Mouse (Mus musculus) neutrophil, adult 5-6 weeks (primary cell): ENCODE results near the gene Psmc3ip. TPM values are rescaled to one million over a fixed set of nuclear protein-coding genes. Genes with fewer than 3 reads are reported as not detected.
A peak's percentile ranks its signal among the peaks of the same experiment; 100 is the strongest.

Source experiments
- ATAC-seq: fragments of 151-379, 151-347 bp; 2 replicates; pipeline ENCODE4 v1.8.0; 2017; ENCODE audit warnings: mild to moderate bottlenecking, moderate TSS enrichment; ENCODE audit not compliant: insufficient number of reproducible peaks, poor library complexity, low FRiP score, severe bottlenecking; ENCODE audit errors: extremely low read depth
- total RNA-seq: library from RNA; stranded (forward); fragments of 200-1000 nt; gene quantifications from 2 replicates; pipeline ENCODE4 v1.2.3, GENCODE M21; 2017

Psmc3ip gene
- total RNA-seq, 1 experiment from 2014 or later: 4.0 TPM

DNA sequence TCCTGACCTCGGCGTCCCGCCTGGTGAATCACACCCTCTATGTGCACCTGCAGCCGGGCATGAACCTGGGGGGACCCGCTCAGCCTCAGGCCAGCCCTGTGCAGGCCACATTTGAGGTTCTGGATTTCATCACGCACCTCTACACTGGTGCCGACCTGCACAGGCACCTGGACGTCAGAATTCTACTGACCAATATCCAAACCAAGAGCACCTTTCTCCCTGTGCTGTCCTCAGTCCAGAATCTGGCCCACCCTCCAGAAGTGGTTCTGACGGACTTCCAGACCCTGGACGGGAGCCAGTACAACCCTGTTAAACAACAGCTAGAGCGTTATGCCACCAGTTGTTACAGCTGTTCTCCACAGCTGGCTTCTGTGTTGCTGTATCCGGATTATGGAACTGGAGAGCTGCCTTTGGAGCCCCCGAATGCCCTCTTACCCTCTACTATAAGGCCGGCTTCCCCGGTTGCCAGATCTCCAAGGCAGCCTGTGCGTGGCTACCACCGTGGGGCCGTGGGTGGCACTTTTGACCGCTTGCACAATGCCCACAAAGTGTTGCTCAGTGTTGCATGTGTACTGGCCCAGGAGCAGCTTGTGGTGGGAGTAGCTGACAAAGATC is 12.0 kb downstream of the Psmc3ip start:
- ATAC-seq: no peak

DNA sequence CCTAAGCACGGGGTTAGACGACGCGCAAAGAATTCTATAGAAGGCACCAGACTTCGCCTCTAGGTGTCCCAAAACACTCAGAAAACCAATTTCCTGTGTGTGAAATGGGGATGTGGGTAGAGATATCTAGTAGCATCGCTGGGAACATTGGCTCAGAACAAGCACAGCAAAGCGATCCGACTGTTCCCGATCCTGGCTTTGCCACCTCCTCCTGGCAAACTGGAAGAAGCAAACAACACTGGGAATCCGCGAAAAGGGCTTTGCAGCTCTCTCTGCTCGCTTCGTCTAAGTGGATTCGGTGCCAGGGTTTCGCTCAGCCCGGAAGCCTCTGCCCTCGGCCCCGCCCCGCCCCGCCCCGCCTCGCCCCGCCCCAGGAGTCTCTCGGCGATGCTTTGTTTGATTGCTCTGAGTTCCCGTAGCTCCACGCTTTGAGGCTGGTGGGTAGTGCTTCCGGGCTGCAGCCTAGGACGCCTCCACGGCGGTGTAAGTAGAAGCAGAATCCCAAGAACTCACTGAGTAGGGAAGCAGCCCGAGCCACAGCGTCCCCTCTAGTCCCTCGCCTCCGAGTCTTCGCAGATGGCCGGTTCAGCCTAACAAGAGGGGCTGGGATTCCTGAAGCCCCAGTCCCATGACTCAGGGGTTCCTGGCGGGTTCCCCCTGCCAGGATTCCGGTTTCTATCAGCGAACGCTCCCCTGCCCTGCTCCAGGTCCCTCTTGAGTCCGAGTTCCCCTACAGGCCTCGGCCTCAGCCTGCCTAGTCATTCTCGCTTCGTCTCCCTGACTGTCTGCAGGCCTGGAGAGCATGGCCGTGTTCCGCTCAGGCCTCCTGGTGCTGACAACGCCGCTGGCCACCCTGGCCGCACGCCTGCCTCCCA is 12.8 kb downstream of the Psmc3ip start, which contains the start of gene Coasy:
Gene Coasy, plus strand, starts transcription at position 358 of the 875 bp plus-strand sequence.
- ATAC-seq: peak; percentile 67

DNA sequence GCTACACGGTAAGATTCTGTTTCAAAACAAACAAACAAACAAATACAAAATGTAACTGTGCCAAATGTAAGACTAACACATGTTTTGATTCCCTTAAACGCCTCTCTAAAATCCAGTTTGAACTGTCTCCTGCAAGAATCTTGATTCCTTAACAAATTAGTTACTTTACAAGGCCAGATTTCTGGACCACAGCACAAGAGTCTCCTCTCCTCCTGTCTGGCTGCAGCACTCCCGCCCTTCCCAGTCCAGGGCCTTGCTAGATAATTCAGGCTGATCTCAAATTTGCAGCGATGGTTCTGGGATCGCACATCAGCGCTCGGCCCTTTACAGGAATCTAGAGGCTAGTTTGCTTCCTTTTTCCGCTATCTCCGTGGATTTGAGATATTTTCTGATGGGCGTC is 13.6 kb downstream of the Psmc3ip start:
- no peak for ATAC-seq

DNA sequence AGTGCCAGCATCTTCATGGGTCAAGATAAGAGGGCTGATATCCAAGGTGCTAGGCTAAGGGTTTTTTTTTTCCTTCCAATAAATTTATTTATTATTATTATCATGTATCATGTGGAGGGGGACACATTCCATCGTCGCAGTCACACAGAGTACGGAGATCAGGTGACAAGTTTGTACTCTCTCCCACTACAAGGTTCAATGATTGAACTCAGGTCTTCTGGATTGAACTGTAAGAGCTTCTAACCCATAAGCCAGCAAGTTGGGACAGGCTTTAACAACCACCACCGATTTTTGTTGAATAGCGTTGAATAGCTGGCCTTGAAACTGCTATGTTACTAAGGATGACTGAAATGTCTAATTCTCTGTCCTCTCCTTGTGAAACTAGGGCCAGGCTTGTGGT is 14.8 kb downstream of the Psmc3ip start:
- ATAC-seq: no peak

DNA sequence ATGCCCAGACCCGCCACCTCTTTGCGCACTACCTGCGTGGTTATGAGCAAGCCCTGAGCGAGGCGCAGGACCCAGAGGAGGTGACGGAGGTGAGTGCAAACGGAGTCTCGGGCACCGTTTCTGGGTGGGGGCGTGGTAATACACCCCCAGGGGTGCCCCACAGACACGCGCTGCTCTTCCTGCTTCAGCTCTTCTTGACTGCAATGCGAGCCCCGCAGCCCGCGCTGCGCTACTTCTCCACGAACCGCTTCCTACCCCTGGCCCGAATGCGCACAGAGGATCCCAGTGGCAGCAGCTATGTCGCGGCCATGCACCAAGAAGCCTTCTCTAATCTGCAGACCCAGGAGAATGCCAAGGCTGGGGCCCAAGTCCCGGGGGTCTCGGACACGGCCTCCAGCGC is 15.5 kb downstream of the Psmc3ip start:
- no peak for ATAC-seq

DNA sequence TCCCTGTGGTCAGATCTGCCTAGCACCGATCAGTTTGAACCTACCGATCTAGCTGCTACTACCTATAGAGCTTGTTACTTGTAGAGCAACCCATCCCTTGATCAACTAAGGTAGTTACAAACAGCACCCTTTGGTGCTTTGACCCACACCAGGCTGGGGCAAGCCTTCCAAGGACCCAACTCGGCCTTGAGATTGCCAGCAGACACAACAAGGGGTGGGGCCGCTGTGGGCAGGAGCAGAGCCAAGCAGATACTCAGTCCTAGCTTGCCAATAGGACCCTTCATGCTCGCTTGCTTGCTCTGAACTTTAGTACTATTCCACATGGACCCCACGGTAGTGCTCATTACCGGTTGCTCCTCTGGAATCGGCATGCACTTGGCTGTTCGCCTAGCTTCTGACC is 17.1 kb downstream of the Psmc3ip start, which contains the start of gene Hsd17b1:
Gene Hsd17b1, plus strand, starts transcription at position 291 of the 400 bp plus-strand sequence.
- no peak for ATAC-seq

DNA sequence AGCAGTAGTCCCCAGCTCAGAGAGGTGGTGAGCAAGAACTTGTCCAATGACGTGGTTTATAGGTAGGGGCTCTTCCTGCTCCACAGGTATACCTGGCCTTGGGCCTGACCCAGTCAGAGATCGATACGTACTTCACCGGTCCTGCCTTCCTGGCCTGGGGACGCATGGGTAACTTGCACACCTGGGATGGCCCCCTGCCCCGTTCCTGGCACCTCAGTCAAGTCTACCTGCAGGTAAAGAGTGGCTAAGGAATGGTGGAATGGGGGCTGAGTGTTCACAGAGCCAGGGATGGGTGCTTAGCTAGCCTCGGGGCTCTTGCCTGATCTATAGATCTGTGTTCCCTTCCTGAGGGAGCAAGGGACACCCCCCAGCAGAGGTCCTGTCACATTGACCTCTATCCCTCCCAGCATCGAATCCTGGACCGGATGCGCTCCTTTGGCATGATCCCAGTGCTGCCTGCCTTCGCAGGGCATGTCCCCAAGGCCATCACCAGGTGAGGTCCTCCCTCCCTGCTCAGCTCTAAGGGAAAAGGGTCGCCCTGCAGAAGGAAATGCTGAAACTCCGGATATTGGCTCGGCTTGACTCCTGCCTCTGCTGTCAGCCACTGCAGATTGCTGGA is 23.3 kb downstream of the Psmc3ip start:
- no peak for ATAC-seq

DNA sequence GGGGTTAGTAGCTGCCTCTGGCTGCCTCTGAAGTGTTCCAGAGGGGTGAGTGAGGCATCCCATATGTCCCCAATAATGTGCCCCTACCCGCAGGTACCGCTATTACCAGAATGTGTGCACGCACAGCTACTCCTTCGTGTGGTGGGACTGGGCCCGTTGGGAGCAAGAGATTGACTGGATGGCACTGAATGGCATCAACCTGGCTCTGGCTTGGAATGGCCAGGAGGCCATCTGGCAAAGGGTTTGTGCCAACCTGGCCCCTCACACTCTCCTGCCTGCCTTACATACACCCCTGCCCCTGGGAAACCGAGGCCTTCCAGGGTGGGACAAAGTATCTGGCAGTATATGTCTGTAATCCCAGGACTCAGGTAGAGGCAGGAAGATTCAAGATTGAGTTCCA is 24.2 kb downstream of the Psmc3ip start:
- no peak for ATAC-seq

DNA sequence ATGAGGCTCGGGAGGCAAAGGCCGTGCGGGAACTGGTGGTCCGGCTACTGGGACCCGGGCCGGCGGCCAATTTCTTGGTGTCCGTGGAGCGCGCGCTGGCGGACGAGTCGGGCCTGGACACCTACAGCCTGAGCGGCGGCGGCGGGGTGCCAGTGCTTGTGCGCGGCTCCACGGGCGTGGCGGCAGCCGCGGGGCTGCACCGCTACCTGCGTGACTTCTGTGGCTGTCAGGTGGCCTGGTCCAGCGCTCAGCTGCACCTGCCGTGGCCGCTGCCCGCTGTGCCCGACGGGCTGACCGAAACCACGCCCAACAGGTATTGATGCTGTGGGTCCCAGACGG is 25.1 kb downstream of the Psmc3ip start:
- no peak for ATAC-seq

DNA sequence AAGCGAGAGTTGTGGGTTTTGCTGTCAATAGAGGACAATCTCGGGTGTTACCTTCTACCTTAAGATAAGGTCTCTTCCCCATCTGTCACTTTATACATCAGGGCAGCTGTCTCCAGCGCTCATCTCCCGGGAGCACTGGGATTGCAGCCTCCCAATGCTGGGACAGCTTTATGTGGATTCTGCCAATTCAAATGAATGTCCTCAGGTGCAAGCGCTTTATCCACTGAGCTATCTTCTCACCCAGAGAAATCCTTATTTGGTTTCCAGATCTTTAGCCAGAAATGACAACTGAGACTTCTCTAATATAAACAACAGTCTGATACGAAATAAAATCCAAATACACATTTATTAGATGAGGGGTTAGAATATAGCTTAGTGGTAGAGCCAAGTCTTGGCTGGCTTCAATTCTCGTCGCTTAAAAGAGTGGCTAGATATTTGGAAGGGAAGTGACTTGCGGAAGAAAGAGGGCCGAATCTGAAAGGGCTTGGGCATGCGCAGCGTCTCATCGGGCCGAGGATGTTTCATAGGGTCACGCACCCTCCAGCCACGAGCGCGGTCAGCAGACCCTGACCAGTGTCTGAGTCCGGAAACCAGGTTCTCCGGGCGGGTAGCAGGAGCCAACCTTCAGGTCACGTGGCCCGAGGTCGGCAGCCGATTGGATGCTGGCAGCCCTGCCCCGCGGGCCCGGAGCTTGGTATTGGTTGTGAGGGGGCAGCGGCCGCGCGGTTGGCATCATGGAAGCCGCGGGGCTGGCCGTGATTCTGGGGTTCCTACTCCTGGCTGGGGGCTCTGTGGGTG is 25.6 kb downstream of the Psmc3ip start, which contains the start of gene Naglu:
Gene Naglu, plus strand, starts transcription at position 622 of the 798 bp plus-strand sequence.
- peak; percentile 79 for ATAC-seq

DNA sequence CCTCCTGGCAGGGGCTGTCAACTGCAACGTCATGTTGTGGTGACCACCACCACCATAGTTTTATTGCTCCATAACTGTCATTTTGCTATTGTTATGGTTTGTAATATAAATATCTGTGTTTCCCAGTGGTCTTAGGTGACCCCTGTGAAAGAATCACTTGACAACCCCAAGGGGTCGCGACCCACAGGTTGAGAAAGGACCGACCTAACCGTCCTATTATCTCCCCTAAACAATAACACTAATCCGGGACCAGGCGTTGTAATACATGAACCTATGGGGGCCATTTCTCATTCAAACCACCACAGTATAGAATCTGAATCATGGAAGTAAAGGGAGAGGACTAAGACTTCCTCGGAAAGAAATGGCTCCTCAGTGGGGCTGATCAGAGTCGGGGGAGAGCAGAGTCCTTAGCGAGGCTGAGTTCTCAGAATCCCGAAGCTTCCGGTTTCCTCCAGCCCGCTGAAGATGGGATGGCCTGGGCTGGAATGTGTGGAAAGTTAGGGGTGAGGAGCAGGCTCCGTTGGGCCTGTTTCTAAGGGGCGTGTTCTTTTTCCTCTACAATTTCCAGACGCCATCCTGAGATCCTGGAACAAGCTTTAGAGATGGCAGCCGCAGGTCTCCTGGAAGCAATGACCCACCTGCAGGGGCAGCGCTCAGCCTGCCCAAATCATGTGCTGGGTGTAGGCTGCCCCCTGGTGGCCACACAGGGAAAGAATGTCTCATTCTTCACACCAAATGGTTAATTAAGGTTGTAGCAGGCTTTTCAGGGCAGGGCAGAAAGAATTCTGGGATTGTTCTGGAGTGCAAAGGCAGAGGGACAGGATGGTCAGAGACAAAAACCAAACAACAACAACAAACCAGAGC is 28.5 kb downstream of the Psmc3ip start:
- peak; percentile 43; the same call in 1 of the 2 replicates for ATAC-seq

DNA sequence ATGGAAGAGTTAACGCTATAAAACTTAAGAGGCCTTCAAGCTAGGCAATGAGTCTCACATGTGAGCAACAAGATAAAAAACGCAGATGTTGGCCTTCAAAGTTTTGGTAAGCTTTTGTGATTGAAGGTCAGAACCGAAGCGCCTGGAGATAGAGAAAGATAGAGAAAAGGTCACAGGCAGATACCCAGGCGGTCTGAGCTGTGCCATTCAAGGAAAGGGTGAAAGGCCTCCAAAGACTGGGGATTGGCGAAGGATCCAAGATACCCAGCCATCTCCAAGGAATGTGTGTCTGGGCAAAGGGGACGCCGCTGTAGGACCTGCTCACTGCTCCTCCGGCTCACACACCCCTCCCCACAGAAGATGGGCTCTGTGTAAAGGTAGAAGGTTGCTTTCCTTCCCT is 30.2 kb downstream of the Psmc3ip start:
- ATAC-seq: no peak

DNA sequence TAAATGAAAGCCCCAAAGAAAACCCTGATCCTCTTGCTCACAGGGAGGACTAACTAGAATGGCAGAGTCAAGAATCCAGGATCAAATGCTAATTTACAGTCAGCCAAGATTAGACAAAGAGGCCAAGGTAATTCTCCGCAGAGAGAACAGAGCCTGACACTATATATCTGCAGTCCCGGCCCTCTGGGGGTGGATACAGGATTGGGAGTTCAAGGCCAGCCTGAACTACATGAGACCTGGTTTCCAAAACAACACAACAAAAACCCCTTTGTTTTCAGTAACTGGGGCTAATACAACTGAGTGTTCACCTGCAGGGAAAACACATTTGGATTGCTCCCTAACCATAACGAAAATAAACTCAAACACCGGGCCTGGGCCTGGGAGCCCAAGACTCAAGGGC is 30.8 kb downstream of the Psmc3ip start:
- no peak for ATAC-seq

DNA sequence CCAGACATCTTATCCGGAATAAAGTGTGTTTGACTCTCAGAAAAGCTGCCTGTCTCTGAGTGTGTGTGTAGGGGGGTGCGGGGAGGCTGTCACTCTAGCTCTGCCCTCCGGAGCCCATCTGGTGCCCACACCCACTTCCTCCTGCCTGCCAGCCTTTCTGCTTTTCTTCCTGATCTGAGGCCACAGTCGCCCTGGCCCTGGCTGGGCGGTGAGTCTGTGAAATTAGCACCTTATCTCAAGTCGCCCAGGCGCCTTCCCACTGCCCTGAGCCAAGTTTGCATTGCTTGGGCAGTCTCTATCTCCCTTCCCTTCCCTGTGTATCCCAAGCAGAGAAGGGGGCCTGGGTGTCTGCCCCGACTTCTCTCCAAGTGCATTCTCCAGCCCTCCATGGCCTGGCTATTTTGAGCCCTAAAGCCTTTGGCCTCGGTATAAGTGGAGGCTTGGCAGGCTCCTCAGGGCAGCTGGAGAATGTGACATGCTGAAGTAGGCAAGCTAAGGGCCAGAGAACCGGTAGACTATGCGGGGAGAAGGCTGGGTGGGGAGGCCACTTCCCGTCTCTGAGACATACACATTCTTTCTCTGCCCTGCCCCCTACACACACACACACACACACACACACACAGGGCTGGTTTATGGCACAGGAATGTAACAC is 31.4 kb downstream of the Psmc3ip start:
- peak; percentile 66 for ATAC-seq

DNA sequence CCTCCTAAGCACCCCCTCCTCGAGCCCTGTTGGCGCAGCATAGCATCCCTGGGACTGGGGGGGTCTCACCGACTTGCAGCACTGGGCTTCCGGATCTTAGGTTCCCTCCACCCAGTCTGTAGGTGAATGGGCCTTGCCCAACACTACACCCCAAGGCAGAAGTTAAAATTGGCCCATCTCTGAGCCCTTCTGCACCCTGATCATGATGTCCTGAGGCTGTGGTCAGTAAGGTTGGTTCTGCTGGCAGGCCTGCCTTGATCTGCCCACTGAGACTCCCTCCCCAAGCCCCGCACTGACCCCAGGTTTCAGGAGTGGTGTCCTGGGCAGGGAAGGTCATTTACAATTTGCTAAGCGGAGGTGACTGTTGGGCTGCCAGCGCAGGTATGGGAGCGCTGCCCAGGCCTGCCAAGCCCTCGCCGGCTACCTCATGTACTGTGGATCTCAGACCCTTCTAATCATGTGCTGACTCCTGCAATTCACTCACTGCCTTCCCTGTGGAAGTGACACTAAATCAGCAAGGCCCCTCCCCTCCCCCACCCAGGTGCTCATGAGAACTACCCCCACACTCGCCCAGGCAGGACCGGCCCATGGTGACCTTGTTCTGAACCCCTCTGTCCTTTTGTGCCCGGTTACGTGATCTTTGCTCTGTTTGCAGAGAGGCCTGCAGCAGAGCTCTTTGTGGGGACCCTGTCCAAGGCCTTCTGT is 32.1 kb downstream of the Psmc3ip start:
- ATAC-seq: no peak

DNA sequence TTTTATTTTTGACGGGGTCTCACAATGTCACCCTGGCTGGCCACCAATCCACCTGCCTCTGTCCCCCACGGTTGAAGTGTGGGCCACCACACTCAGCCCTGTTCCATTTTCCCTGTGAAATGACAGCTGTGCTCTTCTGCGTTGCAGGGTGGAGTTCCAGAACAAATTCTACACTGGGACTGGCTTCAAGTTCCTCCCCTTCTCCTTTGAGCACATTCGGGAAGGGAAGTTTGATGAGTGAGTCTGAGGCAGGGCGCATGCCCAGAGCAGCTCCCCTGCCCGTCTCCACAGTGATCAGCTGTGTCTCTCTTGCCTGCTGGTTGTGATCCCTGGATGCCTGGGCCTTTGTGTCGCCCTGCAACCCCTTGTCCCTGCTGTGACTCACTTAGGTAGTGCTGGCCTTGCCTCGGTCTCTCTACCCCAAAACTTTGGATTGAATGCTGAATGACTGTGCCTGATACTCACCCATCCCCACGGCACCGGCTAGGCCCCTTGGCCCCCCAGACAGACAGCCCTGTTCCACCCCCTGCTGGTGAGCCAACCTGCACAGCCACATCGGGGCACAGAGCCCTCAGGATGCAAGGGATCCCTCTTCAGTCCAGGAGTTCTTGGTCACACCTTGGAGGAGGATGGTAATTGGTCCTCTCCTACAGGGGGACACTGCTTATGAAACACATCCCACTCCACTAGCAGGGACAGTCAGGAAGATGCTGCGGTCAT is 32.9 kb downstream of the Psmc3ip start:
- no peak for ATAC-seq

DNA sequence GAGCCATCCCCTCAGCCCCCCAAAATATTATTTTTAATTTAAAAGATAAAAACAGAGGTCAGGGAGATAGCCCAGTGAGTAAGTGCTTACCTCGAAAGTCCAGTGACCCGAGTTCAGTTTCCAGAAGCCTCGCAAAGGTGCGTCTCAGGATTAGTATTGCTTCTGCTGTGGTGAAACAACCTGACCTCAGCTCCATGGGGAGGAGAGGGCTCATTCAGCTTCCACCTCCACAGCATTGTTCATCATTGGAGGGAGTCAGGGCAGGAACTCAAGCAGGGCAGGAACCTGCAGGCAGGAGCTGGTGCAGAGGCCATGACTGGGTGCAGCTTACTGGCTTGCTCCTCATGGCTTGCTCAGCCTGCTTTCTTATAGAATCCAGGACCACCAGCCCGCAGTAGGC is 34.2 kb downstream of the Psmc3ip start:
- ATAC-seq: no peak
